Mouse (Mus musculus): ENCODE data around the gene Olfr1446. TPM values are rescaled to one million over a fixed set of nuclear protein-coding genes. Genes with fewer than 3 reads are reported as not detected.

The Olfr1446 gene
- not detected in 2 replicates for polyA plus RNA-seq (2014; fragmentation: Nextera tagmentation; extraction: Ambion mirVana)

DNA sequence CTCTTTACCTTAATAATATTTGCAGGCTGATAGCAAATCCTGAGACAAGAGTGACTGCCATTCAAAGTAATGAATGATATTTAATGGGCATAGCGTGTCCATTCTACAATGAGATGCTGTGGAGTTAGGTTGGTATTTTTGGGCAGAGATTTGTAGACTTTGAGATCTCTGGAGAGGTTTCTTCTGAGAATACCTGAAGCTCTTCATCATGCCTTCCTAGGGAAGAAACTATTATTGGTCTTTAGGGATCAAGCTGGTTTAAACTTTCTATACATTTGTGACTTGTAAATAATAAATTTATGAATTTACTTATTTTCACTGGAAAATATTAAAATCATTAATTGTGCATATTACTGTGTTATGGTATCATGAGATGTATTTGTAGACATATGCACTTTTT lies at the start of gene Olfr1446:
Olfr1446 (minus strand) TSS at position 101 of the 400 bp plus-strand sequence.
- Histone ChIP-seq H3K4me2 (replicated peaks; ENCODE audit: low read depth, low read length) (no peak within 1 kb of the TSS), H3K27me3 (ENCODE audit: control insufficient read depth, insufficient read depth, low read length) (no peaks in the 10 kb centered on the region), H3K27ac (ENCODE audit: low read depth, low read length) (no peak within 1 kb of the TSS), H3K4me1 (ENCODE audit: control insufficient read depth, insufficient read depth, low read length) (no peaks in the 10 kb centered on the region), H3K9ac (ENCODE audit: low read depth, low read length) (no peak within 1 kb of the TSS), H3K36me3 (ENCODE audit: control insufficient read depth, insufficient read depth, low read length) (no peaks in the 10 kb centered on the region), H3K9me3 (ENCODE audit: control insufficient read depth, low read length) (no peaks in the 10 kb centered on the region), H3K4me3 (ENCODE audit: low read length) (no peak within 1 kb of the TSS)
- WGBS: 74% methylated on average over 1 of the region's 1 CpGs
- no peak for ATAC-seq (ENCODE audit: low FRiP score, low TSS enrichment)

DNA sequence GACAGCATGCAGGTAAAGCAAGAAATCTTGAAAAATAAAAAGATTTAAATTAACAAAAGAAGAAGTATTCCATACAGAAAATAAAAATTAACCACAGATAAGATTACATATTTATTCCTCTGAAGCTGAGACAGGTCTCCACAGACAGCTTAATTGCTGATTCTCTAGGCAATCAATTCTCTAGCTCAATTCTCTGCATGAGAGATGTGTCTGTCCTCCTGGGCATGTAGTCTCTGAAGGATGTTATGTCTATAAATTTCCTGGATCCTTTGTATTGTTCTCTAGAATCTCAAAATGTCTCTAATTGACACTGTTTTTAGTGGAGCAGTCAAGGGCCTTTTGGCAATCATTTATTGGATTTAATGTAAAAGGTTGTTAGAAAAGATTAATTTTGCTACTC lies 37.2 kb upstream of the Olfr1446 start, which contains the start of gene Olfr1449:
Olfr1449 (plus strand) TSS at position 301 of the 400 bp plus-strand sequence.
- no peak within 1 kb of the TSS for H3K4me2 ChIP-seq (replicated peaks; ENCODE audit: low read depth, low read length)
- H3K36me3 ChIP-seq (ENCODE audit: control insufficient read depth, insufficient read depth, low read length): no peaks in the 10 kb centered on the region
- H3K9me3 ChIP-seq (ENCODE audit: control insufficient read depth, low read length): no peaks in the 10 kb centered on the region; the same call in 1 of the 2 replicates
- no peaks in the 10 kb centered on the region for H3K27me3 ChIP-seq (ENCODE audit: control insufficient read depth, insufficient read depth, low read length)
- no peak within 1 kb of the TSS for H3K27ac ChIP-seq (ENCODE audit: low read depth, low read length)
- no peaks in the 10 kb centered on the region for H3K4me1 ChIP-seq (ENCODE audit: control insufficient read depth, insufficient read depth, low read length)
- no peak within 1 kb of the TSS for H3K9ac ChIP-seq (ENCODE audit: low read depth, low read length)
- H3K4me3 ChIP-seq (ENCODE audit: low read length): no peak within 1 kb of the TSS
- ATAC-seq (ENCODE audit: low FRiP score, low TSS enrichment): no peak

DNA sequence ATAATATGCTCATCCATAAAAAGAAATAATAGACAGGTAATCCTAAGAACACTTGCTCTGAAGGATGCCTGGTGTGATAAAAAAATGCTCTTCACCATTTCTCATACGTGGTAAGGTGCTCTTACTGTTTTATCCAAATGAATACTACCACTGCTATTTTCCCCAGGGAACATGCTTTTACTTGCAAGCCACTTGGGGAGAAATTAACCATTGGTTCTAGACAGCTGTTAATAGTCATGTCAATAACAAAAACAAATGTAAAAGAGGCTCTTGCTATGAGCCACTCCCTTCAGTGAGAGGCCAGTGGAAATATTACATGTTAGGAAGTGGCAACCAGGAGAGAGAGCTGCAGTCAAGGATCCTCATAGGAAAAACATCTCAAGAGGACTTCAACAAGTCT lies 31.0 kb upstream of the Olfr1446 start, which contains the start of gene Olfr1448:
Olfr1448 (minus strand) TSS at position 101 of the 400 bp plus-strand sequence.
- Histone ChIP-seq H3K9me3 (ENCODE audit: control insufficient read depth, low read length) (no peaks in the 10 kb centered on the region), H3K27me3 (ENCODE audit: control insufficient read depth, insufficient read depth, low read length) (no peaks in the 10 kb centered on the region), H3K4me1 (ENCODE audit: control insufficient read depth, insufficient read depth, low read length) (no peaks in the 10 kb centered on the region), H3K4me3 (ENCODE audit: low read length) (no peak within 1 kb of the TSS), H3K9ac (ENCODE audit: low read depth, low read length) (no peak within 1 kb of the TSS), H3K36me3 (ENCODE audit: control insufficient read depth, insufficient read depth, low read length) (no peaks in the 10 kb centered on the region), H3K27ac (ENCODE audit: low read depth, low read length) (no peak within 1 kb of the TSS), H3K4me2 (replicated peaks; ENCODE audit: low read depth, low read length) (no peak within 1 kb of the TSS)
- no peak for ATAC-seq (ENCODE audit: low FRiP score, low TSS enrichment)
- WGBS: 81% methylated on average over 1 of the region's 1 CpGs

DNA sequence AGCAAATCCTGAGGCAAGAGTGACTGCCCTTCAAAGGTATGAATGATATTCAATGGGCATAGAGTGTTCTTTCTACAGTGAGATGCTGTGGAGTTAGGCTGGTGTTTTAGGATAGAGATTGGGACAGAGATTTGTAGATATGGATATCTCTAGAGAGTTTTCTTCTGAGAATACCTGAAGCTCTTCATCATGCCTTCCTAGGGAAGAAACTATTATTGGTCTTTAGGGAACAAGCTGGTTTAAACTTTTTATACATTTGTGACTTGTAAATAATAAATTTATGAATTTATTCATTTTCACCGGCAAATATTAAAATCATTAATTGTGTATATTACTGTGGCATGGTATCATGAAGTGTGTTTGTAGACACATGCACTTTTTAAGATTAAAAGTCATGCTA lies 10.3 kb upstream of the Olfr1446 start, which contains the start of gene Olfr1447:
Olfr1447 (minus strand) TSS at position 101 of the 400 bp plus-strand sequence.
- Histone ChIP-seq H3K4me1 (ENCODE audit: control insufficient read depth, insufficient read depth, low read length) (no peaks in the 10 kb centered on the region), H3K4me3 (ENCODE audit: low read length) (no peak within 1 kb of the TSS), H3K27ac (ENCODE audit: low read depth, low read length) (no peak within 1 kb of the TSS), H3K9me3 (ENCODE audit: control insufficient read depth, low read length) (no peaks in the 10 kb centered on the region), H3K4me2 (replicated peaks; ENCODE audit: low read depth, low read length) (no peak within 1 kb of the TSS), H3K36me3 (ENCODE audit: control insufficient read depth, insufficient read depth, low read length) (no peaks in the 10 kb centered on the region), H3K9ac (ENCODE audit: low read depth, low read length) (no peak within 1 kb of the TSS), H3K27me3 (ENCODE audit: control insufficient read depth, insufficient read depth, low read length) (no peaks in the 10 kb centered on the region)
- 90% methylated on average over 1 of the region's 1 CpGs for WGBS
- no peak for ATAC-seq (ENCODE audit: low FRiP score, low TSS enrichment)

DNA sequence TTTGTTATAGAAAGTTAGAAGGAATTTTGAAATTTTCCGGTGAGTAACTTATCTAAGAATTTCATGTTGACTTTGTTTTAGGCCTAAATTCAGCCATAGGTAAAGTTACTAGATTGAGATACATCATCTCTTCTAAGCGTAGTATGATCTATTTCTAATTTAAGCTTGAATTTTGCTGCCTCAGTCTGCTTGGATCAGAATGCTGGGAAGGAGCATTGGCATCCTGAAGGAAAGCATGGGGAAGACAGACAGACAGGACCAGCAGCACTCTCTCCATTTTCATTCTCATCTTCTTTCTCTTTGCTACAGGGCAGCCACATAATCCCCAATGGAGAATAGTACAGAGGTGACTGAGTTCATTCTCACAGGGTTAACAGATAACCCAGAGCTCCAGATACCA lies 9.8 kb downstream of the Olfr1446 start, which contains the start of gene Olfr1445:
Olfr1445 (plus strand) TSS at position 301 of the 400 bp plus-strand sequence.
- no peak within 1 kb of the TSS for H3K4me2 ChIP-seq (replicated peaks; ENCODE audit: low read depth, low read length)
- ATAC-seq (ENCODE audit: low FRiP score, low TSS enrichment): no peak
- H3K27ac ChIP-seq (ENCODE audit: low read depth, low read length): no peak within 1 kb of the TSS
- 92% methylated on average over 2 of the region's 2 CpGs for WGBS
- no peak within 1 kb of the TSS for H3K9ac ChIP-seq (ENCODE audit: low read depth, low read length)
- no peaks in the 10 kb centered on the region for H3K4me1 ChIP-seq (ENCODE audit: control insufficient read depth, insufficient read depth, low read length)
- no peak within 1 kb of the TSS for H3K4me3 ChIP-seq (ENCODE audit: low read length)
- no peaks in the 10 kb centered on the region for H3K36me3 ChIP-seq (ENCODE audit: control insufficient read depth, insufficient read depth, low read length)
- H3K27me3 ChIP-seq (ENCODE audit: control insufficient read depth, insufficient read depth, low read length): no peaks in the 10 kb centered on the region
- H3K9me3 ChIP-seq (ENCODE audit: control insufficient read depth, low read length): no peaks in the 10 kb centered on the region

DNA sequence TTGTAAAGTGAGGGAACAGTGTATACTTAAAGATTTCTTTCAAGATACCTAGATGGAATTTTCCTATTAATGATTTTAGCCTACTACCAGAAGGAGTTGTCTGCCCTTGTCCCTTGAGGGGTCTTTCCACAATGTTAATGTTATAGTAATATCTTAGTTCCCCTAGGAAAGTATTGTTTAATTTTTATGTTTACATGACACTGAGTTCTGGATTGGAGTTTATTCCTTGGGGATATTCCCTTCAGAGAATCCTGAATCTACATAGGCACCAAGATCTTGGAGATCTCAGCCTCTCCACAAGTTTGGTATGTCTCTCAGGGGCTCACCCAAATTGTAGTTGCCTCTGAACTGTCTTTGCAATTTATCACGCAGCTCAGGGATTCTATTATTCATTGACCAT lies 36.3 kb downstream of the Olfr1446 start, which contains the start of gene Olfr1444:
Olfr1444 (plus strand) TSS at position 301 of the 400 bp plus-strand sequence.
- Histone ChIP-seq H3K36me3 (ENCODE audit: control insufficient read depth, insufficient read depth, low read length) (no peaks in the 10 kb centered on the region), H3K4me1 (ENCODE audit: control insufficient read depth, insufficient read depth, low read length) (no peaks in the 10 kb centered on the region), H3K9ac (ENCODE audit: low read depth, low read length) (no peak within 1 kb of the TSS), H3K27me3 (ENCODE audit: control insufficient read depth, insufficient read depth, low read length) (no peaks in the 10 kb centered on the region), H3K4me3 (ENCODE audit: low read length) (no peak within 1 kb of the TSS), H3K9me3 (ENCODE audit: control insufficient read depth, low read length) (no peaks in the 10 kb centered on the region), H3K4me2 (replicated peaks; ENCODE audit: low read depth, low read length) (no peak within 1 kb of the TSS), H3K27ac (ENCODE audit: low read depth, low read length) (no peak within 1 kb of the TSS)
- 46% methylated on average over 1 of the region's 1 CpGs for WGBS
- no peak for ATAC-seq (ENCODE audit: low FRiP score, low TSS enrichment)

DNA sequence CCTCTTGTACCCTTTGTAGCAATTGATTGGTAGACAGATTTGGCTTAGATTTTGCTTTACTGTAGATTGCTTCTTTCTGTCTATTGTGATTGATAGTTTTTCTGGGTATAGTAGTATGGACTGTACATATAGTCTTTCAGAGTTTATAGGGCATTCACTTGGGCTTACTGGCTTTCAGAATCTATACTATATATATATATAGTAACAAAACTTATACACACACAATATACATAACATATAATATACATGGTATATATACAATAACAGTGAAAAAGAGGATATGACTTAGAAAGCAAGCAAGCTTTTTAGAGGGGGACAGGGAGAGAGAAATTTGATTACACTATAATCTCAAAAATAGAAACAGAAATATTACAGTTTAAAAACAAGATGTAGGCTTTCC lies 46.9 kb downstream of the Olfr1446 start, which contains the start of gene Gm5244:
Gm5244 (plus strand) TSS at position 301 of the 400 bp plus-strand sequence.
- ATAC-seq (ENCODE audit: low FRiP score, low TSS enrichment): no peak
- Histone ChIP-seq H3K36me3 (ENCODE audit: control insufficient read depth, insufficient read depth, low read length) (no peaks in the 10 kb centered on the region), H3K27me3 (ENCODE audit: control insufficient read depth, insufficient read depth, low read length) (no peaks in the 10 kb centered on the region), H3K9ac (ENCODE audit: low read depth, low read length) (no peak within 1 kb of the TSS), H3K4me3 (ENCODE audit: low read length) (no peak within 1 kb of the TSS), H3K27ac (ENCODE audit: low read depth, low read length) (no peak within 1 kb of the TSS), H3K4me2 (replicated peaks; ENCODE audit: low read depth, low read length) (no peak within 1 kb of the TSS), H3K9me3 (ENCODE audit: control insufficient read depth, low read length) (no peaks in the 10 kb centered on the region), H3K4me1 (ENCODE audit: control insufficient read depth, insufficient read depth, low read length) (no peaks in the 10 kb centered on the region)

DNA sequence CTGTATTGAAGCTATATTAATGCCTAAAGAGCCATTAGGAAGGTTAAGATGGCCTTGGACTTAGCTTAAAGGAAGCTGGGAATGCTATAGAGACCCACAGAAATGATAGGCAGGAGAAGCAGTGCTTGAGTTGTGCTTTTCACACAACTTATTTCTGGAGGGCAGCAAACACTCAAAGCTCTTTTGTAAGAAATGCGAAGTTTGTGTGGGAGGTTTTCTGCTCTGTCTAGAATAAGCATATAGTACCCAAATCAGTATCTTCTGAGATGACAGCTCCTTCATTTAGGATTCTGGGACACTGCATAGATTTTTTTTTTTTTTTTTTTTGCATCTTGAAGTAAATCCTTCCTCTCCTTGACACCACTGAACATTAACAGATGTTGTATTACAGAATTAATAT lies 54.8 kb downstream of the Olfr1446 start:
- H3K4me3 ChIP-seq (ENCODE audit: low read length): no peak overlapping the region
- H3K4me1 ChIP-seq (ENCODE audit: control insufficient read depth, insufficient read depth, low read length): no peaks in the 10 kb centered on the region
- no peak for ATAC-seq (ENCODE audit: low FRiP score, low TSS enrichment)
- 91% methylated on average over 1 of the region's 1 CpGs for WGBS
- no peaks in the 10 kb centered on the region for H3K27me3 ChIP-seq (ENCODE audit: control insufficient read depth, insufficient read depth, low read length)
- no peaks in the 10 kb centered on the region for H3K9me3 ChIP-seq (ENCODE audit: control insufficient read depth, low read length)
- no peak overlapping the region for H3K9ac ChIP-seq (ENCODE audit: low read depth, low read length)
- H3K4me2 ChIP-seq (replicated peaks; ENCODE audit: low read depth, low read length): no peak overlapping the region
- no peak overlapping the region for H3K27ac ChIP-seq (ENCODE audit: low read depth, low read length)
- H3K36me3 ChIP-seq (ENCODE audit: control insufficient read depth, insufficient read depth, low read length): no peaks in the 10 kb centered on the region
